Mouse (Mus musculus) cerebellum, adult (tissue): Measurements from ENCODE around the gene Slc12a9.
"Not testable (repeated sequence)": the region's sequence is repeated elsewhere in the genome, so short reads cannot be mapped to it uniquely, and the experiment has no call there.

Experiments
- ATAC-seq: cut with Nextera tagmentation; 2 replicates; pipeline ENCODE4 v1.9.2; 2017; ENCODE audit warnings: mild to moderate bottlenecking, moderate library complexity, mixed read lengths; ENCODE audit not compliant: insufficient number of reproducible peaks, low FRiP score, low TSS enrichment

Gene Slc12a9

DNA sequence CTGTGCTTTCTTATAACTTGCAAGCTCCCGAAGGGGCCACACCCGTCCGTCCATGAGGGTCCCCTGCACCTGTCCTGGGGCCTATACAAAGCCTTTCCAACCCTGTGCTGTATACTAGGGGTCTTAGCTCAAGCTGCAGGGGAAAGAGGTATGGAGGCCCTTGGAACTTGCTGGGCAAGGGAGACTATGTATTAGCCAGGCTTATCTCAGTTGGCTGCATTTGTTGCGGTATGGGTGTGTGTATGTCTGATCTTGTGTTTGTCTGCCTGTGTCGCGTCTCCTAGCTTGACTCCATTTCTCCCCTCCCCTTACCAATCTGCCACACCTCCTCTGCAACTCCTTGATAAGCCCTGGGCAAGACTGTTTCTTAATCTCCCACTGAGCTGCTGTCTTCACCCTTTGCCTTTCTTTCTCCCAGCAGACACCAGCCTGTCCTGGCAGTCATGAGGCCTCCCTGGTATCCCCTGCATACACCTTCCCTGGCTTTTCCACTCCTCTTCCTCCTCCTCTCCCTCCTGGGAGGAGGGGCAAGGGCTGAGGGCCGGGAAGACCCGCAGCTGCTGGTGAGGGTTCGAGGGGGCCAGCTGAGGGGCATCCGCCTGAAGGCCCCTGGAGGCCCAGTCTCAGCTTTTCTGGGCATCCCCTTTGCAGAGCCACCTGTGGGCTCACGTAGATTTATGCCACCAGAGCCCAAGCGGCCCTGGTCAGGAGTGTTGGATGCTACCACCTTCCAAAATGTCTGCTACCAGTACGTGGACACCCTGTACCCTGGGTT lies 43.6 kb downstream of the Slc12a9 start:
- ATAC-seq = no peak

DNA sequence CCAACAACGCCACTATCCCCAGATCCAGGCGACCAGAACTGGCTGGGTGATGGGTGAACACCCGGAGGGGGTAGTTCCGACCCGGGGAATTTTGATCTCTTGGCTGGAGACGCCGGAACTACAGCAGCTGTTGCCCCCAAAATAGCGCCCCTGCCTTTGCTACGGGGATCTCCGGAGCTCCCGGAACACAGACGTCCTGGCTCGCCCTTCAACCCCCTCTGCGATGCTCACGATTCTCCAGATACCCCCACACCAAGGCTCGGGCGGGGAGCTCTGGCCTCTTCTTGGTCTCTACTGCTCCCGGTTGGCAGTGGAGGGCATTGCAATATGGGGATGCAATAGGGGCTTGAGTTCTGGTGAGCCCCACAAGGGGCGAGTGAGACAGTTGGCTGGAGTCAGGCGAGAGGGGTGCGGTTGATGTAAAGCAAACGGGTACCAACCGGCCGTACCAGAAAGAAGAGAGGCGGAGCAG lies 44.4 kb downstream of the Slc12a9 start:
- no peak for ATAC-seq

DNA sequence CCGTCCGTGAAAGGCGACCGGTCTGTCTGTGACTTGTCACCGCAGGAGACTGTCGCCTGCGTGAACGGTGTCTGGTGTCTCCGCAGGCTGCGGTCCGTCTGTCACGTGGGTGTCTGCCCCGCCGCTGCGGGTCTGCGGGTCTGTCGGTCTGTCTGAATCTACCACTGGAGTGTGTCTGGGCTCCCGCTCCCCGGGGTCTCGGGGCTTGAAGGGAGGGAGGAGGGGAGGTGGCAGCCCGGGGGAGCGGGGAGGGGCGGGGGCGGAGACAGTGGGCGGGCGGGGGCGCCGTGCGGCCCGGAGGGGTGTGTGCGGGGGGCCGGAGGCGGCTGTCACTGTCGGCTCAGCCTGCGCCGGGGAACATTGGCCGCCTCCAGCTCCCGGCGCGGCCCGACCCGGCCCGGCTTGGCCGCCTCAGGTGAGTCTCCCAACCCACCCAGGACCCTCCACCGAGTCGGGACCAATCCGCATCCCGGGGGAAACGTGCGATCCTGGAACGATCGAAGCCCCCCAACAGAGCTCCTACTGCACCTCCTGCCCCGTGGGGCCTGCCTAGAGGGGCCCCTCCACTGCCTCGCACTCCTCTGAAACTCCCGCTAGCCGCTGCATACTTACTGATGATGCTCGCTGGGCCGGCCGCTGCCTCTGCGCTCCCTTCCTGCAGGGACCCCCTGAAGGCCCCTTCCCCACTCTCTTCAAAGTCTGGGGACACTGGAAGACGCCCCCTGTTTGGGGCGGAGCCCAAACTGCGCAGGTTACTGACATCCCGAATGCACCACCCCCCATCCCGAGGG lies 45.2 kb downstream of the Slc12a9 start:
- no peak for ATAC-seq

DNA sequence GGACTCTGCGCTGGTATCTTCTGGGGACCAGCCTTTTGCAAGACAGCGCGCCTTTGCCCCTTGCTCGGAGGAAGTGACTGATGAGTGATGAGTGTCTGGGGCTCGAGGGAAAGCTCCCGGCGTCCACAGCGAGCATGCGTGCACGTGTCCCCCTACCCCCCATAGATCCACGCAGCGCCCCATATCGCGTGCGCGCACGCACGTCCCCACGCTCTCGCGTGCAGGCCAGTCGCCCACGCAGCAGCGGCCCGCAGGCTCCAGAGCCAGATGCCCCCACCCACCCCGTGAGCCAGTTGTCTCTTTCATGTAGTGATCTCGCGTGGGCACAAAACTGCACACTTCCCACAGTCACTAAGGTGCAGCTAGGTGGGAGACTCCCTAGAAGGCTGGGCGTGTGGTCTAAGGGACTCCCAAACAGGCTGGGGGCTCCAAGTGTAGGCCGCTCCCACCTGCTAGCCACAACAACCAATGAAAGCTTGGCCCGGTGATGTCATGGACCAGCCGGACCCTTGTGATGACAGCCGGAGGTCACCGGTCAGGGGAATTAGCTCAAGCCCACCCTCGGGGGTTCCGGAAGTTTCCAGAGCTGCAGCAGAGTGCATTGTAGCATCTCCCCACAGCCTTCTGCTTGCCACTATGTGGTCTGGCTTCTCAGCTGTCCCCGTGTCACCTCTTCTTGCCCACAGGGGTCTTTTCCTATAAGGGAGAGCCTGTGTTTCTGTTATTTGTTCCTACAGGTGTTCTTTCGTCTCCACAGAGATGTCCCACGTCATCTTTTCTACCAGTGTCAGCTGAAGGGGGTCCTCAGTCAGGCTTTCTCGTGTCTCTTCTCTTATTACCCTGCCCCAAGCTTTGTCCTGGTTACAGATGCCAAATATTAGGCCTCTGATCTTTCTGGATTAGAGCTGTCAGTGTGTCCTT lies 46.1 kb downstream of the Slc12a9 start, which contains the start of gene Ache:
Gene Ache, plus strand, starts transcription at position 488 of the 921 bp plus-strand sequence.
- ATAC-seq = peak; percentile 47

DNA sequence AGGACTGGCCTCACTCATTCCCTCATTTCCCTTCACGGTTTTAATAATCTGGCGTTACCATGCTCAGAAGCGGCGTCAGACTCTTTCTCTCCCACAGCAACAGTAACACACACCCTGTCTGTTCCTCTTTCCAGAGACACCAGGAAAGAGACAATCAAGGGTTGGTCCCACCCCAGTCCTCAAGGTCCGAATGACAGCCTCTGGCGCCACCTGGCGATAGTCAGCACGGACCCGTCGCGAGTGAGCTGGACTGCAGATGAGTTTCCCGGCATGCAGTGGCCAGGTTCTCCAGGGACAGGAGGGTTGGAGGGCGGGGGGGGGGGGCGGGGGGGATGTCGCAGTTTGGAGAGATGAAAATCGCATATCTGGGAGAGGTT lies 46.8 kb downstream of the Slc12a9 start:
- ATAC-seq = peak; percentile 63

DNA sequence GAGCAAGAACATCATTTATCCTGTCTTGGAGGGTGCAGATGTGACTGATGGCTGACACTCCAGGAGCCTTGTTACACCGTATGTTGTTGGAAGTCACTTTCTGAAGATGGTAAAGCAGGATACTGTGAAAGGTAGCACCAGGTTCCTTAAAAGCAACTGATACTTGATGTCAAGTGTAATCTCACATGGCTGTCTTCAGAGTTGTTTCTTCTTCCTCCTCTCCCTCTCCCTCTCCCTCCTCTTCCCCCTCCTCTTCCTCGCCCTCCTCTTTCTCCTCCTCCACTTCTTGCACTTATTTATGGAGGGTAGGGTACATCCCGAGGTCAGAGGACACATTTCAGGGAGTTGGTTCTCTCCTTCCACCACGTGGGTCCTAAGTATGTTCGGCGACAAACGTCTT lies 47.4 kb downstream of the Slc12a9 start:
- ATAC-seq = no peak

DNA sequence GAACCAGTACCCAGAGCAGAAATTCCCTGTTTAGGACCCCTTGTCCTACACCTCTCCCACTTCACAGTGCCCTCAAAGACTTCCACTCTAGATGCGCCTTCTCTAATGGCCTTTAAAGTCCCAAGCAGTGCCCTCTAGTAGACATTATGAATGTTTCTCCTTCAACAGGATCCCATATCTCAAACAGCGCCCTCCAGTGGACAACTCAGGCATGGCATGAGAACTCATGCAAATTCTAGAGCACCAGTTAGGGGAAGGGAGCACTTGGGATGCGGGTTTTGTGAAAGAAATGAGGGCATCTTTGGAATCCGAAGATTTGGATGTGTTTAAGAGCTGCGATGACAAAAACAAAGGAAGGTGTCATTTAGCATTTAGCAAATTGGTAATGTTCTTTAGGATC lies 48.4 kb downstream of the Slc12a9 start:
- no peak for ATAC-seq

DNA sequence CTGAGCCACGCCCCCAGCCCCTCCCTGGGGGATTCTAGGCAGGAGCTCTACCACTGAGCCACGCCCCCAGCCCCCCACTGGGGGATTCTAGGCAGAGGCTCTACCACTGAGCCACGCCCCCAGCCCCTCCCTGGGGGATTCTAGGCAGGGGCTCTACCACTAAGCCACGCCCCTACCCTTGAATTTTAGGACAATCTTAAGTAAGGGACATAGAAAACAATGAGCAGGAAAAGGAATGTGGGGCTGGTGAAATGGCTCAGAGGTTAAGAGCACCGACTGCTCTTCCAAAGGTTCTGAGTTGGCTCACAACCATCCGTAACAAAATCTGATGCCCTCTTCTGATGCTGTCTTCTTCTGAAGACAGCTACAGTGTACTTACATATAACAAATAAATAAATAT lies 49.0 kb downstream of the Slc12a9 start:
- ATAC-seq = not testable (repeated sequence)

DNA sequence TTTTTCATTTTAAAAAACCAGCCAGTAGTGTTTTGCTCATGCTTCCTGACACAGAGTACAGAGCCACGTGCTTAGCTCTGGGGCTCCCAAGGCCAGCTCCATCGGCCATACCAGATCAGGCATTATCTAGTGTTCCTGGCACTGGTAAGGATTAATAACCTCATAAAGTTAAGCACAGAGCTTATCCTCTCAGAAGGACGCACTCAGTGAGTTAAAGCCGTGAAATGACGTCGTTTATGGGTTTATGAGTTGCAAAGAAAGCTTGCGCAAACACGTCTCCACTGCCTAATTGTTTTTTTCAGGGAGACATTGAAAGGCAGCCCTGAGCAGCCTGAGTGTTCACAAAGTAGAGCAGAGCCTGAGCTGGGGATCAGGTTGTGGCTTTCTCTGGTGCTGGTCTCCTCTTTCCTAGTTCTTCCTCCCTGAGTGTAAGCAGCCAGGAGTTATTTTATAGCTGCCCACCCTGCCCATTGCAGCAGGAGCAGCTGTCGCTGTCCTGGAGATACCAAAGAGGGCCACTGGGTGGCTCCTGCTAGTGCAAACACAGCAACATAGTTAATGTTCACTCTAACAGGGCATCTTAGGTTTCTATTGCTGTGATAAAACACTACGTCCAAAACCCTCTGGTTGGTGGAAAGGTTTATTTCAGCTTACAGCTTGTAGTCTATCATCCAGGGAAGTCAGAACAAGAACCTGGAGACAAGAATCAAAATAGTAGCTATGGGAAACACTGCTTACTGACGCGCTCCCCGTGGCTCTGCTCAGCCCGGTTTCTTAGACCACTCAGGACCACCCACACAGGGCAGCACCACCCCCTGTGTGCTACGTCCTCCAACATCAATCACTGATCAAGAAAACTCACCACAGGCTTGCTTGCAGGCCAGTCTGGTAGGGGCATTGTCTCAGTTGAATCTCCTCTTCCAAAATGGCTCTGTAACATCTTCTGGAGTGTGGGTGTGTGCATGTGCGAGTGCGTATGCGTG lies 55.7 kb downstream of the Slc12a9 start:
- no peak for ATAC-seq

DNA sequence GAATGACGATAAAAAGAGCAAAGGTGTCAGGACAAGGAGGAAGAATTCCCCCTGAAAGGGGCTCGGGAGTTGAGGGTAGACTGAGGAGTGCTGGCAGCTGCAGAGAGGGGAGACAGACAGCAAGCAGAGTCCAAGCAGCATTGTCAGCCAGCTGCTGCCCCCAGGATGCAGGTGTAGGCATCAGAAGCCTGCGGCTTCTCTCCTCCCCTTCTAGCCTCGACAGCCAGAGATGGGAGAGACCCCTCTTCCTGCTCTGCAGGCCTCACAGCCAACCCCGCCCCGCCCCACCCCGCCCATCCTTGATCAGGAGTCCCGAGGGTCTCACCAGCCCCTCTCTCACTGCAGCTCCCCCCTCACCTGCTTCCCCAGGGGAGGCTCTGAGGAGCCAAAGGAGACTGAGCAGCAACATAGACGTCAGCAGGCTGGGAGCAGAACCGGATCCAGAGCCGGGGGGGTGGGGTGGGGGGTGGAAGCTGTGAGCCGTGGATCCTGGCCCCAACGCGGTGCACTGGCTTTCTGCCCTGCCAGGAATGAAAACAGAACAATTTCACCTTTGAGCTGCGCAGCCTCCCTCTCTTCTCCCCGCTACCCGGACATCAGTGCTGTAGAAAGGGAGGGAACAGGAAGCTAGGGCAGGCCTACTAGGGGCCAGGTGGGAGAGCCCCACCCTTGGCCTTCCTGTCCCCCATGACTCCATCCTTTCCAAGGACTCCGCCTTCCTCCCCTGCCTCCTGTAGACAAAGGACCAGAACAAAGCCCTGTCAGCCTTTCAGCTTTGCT lies 65.1 kb downstream of the Slc12a9 start:
- ATAC-seq = no peak

DNA sequence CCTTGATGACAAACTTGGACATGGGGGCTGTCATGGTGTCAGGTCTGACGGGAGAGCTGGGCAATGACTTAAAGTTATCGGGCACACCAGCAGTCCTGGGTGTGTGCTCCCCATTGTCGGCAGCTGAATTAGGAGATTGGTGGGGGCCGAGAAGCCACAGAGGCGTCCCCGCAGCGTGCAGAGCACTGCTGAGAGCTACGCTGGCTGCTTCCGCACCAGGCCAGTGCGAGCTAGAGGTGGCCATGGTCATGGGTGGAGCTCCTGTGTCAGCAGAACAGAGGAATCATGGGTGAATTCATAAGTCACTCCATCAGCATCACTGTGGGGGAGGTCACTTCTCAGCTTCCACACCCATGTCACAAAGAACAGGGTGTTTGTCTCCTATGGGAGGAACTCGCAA lies 68.6 kb downstream of the Slc12a9 start:
- no peak for ATAC-seq
